Mouse (Mus musculus) bone marrow, adult 2 months (tissue): ENCODE measurements around the gene Cwc22. TPM values are rescaled to one million over a fixed set of nuclear protein-coding genes. Genes with fewer than 3 reads are reported as not detected.

ENCODE experiments used
- H3K27ac ChIP-seq: fragments of 200-500 bp; 2 replicates; pipeline ENCODE4 v1.5.1; 2012; ENCODE audit warnings: low read depth, mild to moderate bottlenecking, control low read depth, inconsistent platforms, low read length; ENCODE audit not compliant: control insufficient read depth, poor library complexity, insufficient read depth
- H3K4me1 ChIP-seq: fragments of 200-500 bp; 2 replicates; pipeline ENCODE4 v1.6.1; 2011; ENCODE audit warnings: low read length; ENCODE audit not compliant: control insufficient read depth, insufficient read depth
- H3K4me3 ChIP-seq: fragments of 200-500 bp; replicated peaks from 2 replicates; pipeline ENCODE3; 2011; ENCODE audit warnings: mild to moderate bottlenecking, low read depth, low read length, control low read depth; ENCODE audit not compliant: control insufficient read depth
- CTCF ChIP-seq: fragments of 200-500 bp; IDR thresholded peaks from 2 replicates; pipeline ENCODE4 v1.5.1; 2011; ENCODE audit warnings: low read length, control low read depth; ENCODE audit not compliant: control insufficient read depth, insufficient read depth
- POLR2A ChIP-seq: fragments of 200-500 bp; IDR thresholded peaks from 2 replicates; pipeline ENCODE4 v1.6.1; 2011; ENCODE audit warnings: low read depth, mild to moderate bottlenecking, control low read depth, low read length, borderline replicate concordance; ENCODE audit not compliant: control insufficient read depth
- WGBS: fragments of 180-500 bp; shearing (Covaris S2); methylation state at CpG from one replicate; pipeline ENCODE4 v1.1.7; 2018; 5-methylcytosine and 5-hydroxymethylcytosine counted together
- polyA plus RNA-seq: library from polyadenylated mRNA; stranded (reverse); fragments of >200 nt; gene quantifications from 2 replicates; pipeline ENCODE4 v1.2.4, GENCODE M21; 2011; ENCODE audit warnings: low replicate concordance; ENCODE audit not compliant: missing spikeins, insufficient read depth, insufficient read length

The Cwc22 gene
- polyA plus RNA-seq, 1 experiment, result 14.5 TPM

GRCm38 (mm10) chr2:77885491-77886130 is 60.6 kb downstream of the Cwc22 start:
- Histone ChIP-seq H3K4me1 (no peaks in the 10 kb centered on the region), H3K4me3 (no peak overlapping the region), H3K27ac (no peak overlapping the region)
- WGBS, result 77% methylated on average over 10 of the region's 10 CpGs
- TF ChIP-seq POLR2A (no peak), CTCF (no peak)

GRCm38 (mm10) chr2:77885036-77885435 is 61.1 kb downstream of the Cwc22 start:
- Histone ChIP-seq H3K4me1 (no peaks in the 10 kb centered on the region), H3K4me3 (no peak overlapping the region), H3K27ac (no peak overlapping the region)
- WGBS, result 88% methylated on average over 6 of the region's 6 CpGs
- TF ChIP-seq CTCF, result no peak
- no peak for TF ChIP-seq POLR2A

GRCm38 (mm10) chr2:77884491-77884890 is 61.7 kb downstream of the Cwc22 start:
- Histone ChIP-seq H3K4me1 (no peaks in the 10 kb centered on the region), H3K4me3 (no peak overlapping the region), H3K27ac (no peak overlapping the region)
- TF ChIP-seq POLR2A (no peak), CTCF (no peak)
- 80% methylated on average over 3 of the region's 3 CpGs for WGBS

- TF ChIP-seq CTCF (no peak), POLR2A (no peak)
- H3K27ac ChIP-seq, result no peak overlapping the region
- H3K4me3 ChIP-seq, result no peak overlapping the region
- no peaks in the 10 kb centered on the region for H3K4me1 ChIP-seq
- 75% methylated on average over 4 of the region's 4 CpGs for WGBS
Observed at GRCm38 (mm10) chr2:77882961-77883360, 63.2 kb downstream of the Cwc22 start.

GRCm38 (mm10) chr2:77881301-77882199 is 64.6 kb downstream of the Cwc22 start:
- WGBS, result 80% methylated on average over 5 of the region's 5 CpGs
- no peak overlapping the region for H3K27ac ChIP-seq
- no peak for TF ChIP-seq POLR2A
- H3K4me3 ChIP-seq, result no peak overlapping the region
- H3K4me1 ChIP-seq, result no peaks in the 10 kb centered on the region

GRCm38 (mm10) chr2:77880351-77880750 is 65.8 kb downstream of the Cwc22 start:
- WGBS, result 67% methylated on average over 1 of the region's 1 CpGs
- Histone ChIP-seq H3K4me1 (no peaks in the 10 kb centered on the region), H3K4me3 (no peak overlapping the region), H3K27ac (no peak overlapping the region)
- TF ChIP-seq POLR2A (no peak), CTCF (no peak)

- TF ChIP-seq CTCF, result no peak
- TF ChIP-seq POLR2A, result no peak
- Histone ChIP-seq H3K4me1 (no peaks in the 10 kb centered on the region), H3K4me3 (no peak overlapping the region), H3K27ac (no peak overlapping the region)
- WGBS, result 66% methylated on average over 5 of the region's 5 CpGs
Observed at GRCm38 (mm10) chr2:77879736-77880135, 66.4 kb downstream of the Cwc22 start.

GRCm38 (mm10) chr2:77877156-77877855 is 68.9 kb downstream of the Cwc22 start:
- Histone ChIP-seq H3K4me1 (no peaks in the 10 kb centered on the region), H3K27ac (no peak overlapping the region), H3K4me3 (no peak overlapping the region)
- no peak for TF ChIP-seq CTCF
- no peak for TF ChIP-seq POLR2A
- 79% methylated on average over 10 of the region's 10 CpGs for WGBS
